Mouse (Mus musculus) neural tube, embryonic 13.5 days (tissue): ENCODE measurements around the gene Ccdc142. TPM values are rescaled to one million over a fixed set of nuclear protein-coding genes. Genes with fewer than 3 reads are reported as not detected.

Source experiments
- ATAC-seq: fragments of 200-750 bp; cut with Nextera tagmentation; 2 replicates; pipeline ENCODE4 v1.8.0; 2017; ENCODE audit warnings: low read depth, mild to moderate bottlenecking, moderate TSS enrichment, moderate library complexity
- H3K27ac ChIP-seq: fragments of 300-500 bp; sonication (generic); replicated peaks from 2 replicates; pipeline ENCODE4 v1.5.1; 2015; ENCODE audit warnings: moderate library complexity, mild to moderate bottlenecking, inconsistent platforms
- H3K27me3 ChIP-seq: fragments of 300-500 bp; sonication (generic); 2 replicates; pipeline ENCODE4 v1.6.1; 2015; ENCODE audit warnings: mild to moderate bottlenecking, inconsistent platforms
- H3K36me3 ChIP-seq: fragments of 300-500 bp; sonication (generic); 2 replicates; pipeline ENCODE4 v1.6.1; 2015; ENCODE audit warnings: mild to moderate bottlenecking, inconsistent platforms
- H3K4me1 ChIP-seq: fragments of 300-500 bp; sonication (generic); replicated peaks from 2 replicates; pipeline ENCODE4 v1.6.1; 2015; ENCODE audit warnings: inconsistent platforms
- H3K4me2 ChIP-seq: fragments of 300-500 bp; sonication (generic); 2 replicates; pipeline ENCODE4 v1.6.1; 2015; ENCODE audit warnings: inconsistent platforms, mild to moderate bottlenecking, moderate library complexity
- H3K4me3 ChIP-seq: fragments of 300-500 bp; sonication (generic); 2 replicates; pipeline ENCODE4 v1.5.1; 2015; ENCODE audit warnings: mild to moderate bottlenecking, inconsistent platforms
- H3K9ac ChIP-seq: fragments of 300-500 bp; sonication (generic); 2 replicates; pipeline ENCODE4 v1.6.1; 2015; ENCODE audit warnings: moderate library complexity, mild to moderate bottlenecking, inconsistent platforms
- H3K9me3 ChIP-seq: fragments of 300-500 bp; sonication (generic); 2 replicates; pipeline ENCODE4 v1.6.1; 2016; ENCODE audit warnings: inconsistent platforms
- WGBS: fragments of 180-500 bp; shearing (Covaris S2); methylation state at CpG from one replicate; pipeline ENCODE4 v1.1.7; 2015; 5-methylcytosine and 5-hydroxymethylcytosine counted together
- polyA plus RNA-seq: library from polyadenylated mRNA; unstranded; fragments of >200 nt; fragmentation: Nextera tagmentation; extraction: Ambion mirVana; gene quantifications from 2 replicates; pipeline ENCODE4 v1.2.1, GENCODE M21; 2015

Gene Ccdc142
- polyA plus RNA-seq, 1 experiment from 2014 or later: 4.9 TPM

DNA sequence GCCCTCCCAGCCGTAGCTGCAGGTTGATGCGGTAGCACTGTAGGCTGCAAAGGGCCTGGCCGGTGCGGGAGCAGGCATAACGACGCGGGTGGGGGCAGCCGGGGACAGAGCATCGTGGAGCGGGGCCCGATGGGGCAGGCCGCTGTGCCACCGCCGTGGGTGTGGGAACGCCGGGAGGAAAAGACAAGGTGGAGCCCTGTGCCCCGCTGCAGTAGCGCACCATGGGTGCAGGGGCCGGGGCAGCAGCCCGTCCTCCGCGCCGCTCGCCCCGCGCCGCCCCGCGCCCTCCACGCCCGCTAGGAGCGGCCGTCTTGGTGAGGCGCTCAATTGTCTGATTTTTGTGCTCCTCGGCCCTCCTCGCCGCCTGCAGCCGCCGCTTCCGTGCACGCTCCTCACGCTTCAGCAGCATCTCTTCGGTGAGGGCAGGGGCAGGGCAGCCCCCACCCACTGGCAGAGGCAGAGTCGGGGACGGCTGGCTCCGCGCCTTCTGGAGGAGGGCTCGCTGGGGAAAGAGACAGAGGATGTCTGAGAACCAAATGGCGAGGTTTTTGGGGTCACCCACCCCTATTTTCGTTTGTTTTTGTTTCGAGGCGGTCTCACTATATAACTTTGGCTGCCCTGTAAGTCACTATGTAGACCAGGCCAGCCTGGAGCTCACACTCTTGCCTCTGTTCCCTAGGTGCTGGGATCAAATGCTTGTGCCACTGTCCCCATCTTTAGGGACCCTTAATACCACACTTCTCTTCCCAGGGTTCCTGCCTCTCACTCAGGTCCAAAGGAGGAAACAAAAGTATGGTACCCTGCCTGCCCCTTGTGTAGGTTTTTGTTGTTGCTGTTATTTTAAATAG, 20.7 kb downstream of the Ccdc142 start:
- H3K4me1 ChIP-seq: peaks cover 68% of the 10 kb centered on the region
- peak overlapping the region; percentile 85 for H3K9ac ChIP-seq
- ATAC-seq: peak; percentile 13; the same call in 1 of the 2 replicates
- peak overlapping the region; percentile 100 for H3K27ac ChIP-seq
- H3K4me3 ChIP-seq: peak overlapping the region; percentile 64
- WGBS: 2% methylated on average over 47 of the region's 52 CpGs
- H3K36me3 ChIP-seq: peaks cover 28% of the 10 kb centered on the region
- no peaks in the 10 kb centered on the region for H3K9me3 ChIP-seq
- peak overlapping the region; percentile 78 for H3K4me2 ChIP-seq
- H3K27me3 ChIP-seq: no peaks in the 10 kb centered on the region

DNA sequence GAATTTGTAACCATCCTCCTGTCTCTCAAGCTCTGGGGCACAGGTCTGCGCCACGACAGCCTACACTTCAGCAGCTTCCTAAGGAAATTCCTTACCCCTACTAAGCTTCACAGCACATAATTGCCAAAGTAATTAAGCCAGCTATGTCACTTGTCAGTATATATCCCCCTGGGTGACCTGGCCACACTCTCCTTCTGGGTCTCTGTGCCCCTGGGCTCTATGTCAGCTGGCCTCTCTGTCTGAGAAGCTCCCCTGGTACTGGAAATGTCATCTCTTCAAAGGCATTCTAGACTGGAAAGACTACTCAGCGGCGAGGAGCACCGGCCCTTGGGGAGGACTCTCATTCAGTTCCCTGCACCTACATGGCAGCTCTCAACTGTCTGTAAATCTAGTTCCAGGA, 21.6 kb downstream of the Ccdc142 start:
- H3K4me3 ChIP-seq: peak overlapping the region; percentile 64
- no peaks in the 10 kb centered on the region for H3K27me3 ChIP-seq
- H3K27ac ChIP-seq: peak overlapping the region; percentile 100
- H3K9me3 ChIP-seq: no peaks in the 10 kb centered on the region
- no peak for ATAC-seq
- peaks cover 19% of the 10 kb centered on the region for H3K36me3 ChIP-seq
- H3K9ac ChIP-seq: peak overlapping the region; percentile 85
- peaks cover 59% of the 10 kb centered on the region for H3K4me1 ChIP-seq
- WGBS: 60% methylated on average over 5 of the region's 5 CpGs
- H3K4me2 ChIP-seq: peak overlapping the region; percentile 78

- peaks cover 41% of the 10 kb centered on the region for H3K4me1 ChIP-seq
- no peaks in the 10 kb centered on the region for H3K27me3 ChIP-seq
- H3K36me3 ChIP-seq: no peaks in the 10 kb centered on the region
- peak overlapping the region; percentile 74 for H3K4me3 ChIP-seq
- peak overlapping the region; percentile 92 for H3K4me2 ChIP-seq
- peak; percentile 2; the same call in 1 of the 2 replicates for ATAC-seq
- H3K27ac ChIP-seq: peak overlapping the region; percentile 61
- peak overlapping the region; percentile 78 for H3K9ac ChIP-seq
- no peaks in the 10 kb centered on the region for H3K9me3 ChIP-seq
- under 1% methylated on average over 30 of the region's 30 CpGs for WGBS
Measured at GRCm38 (mm10) chr6:83124851-83125312, 23.5 kb downstream of the Ccdc142 start.

DNA sequence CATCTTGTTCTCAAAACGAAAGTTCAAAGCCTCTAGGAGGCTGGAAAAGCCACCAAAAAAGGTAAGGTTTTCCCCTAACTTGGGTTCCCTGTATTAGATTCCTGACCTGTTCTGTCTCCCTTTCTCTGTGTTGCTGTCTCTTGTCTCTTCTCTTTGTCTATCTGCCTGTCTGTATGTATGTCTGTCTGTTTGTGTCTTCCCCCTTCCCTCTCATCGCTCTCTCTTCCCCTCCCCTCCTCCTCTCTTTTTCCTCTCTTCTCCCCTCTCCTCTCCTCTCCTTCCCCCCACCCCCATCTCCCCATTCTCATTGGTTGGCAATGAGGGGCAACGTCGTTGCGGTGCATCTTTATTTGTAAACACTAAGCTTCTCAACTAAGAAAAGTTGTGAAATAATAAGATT, 23.9 kb downstream of the Ccdc142 start, which contains the start of gene Ino80b:
TSS of gene Ino80b (minus strand) at position 101 of the 400 bp plus-strand sequence.
- 29% methylated on average over 5 of the region's 5 CpGs for WGBS
- H3K9ac ChIP-seq: peak within 1 kb of the TSS; percentile 78
- no peak for ATAC-seq
- H3K27ac ChIP-seq: peak within 1 kb of the TSS; percentile 61
- H3K4me2 ChIP-seq: peak within 1 kb of the TSS; percentile 92
- H3K9me3 ChIP-seq: no peaks in the 10 kb centered on the region
- H3K4me3 ChIP-seq: peak within 1 kb of the TSS; percentile 74
- H3K4me1 ChIP-seq: peaks cover 36% of the 10 kb centered on the region
- H3K36me3 ChIP-seq: no peaks in the 10 kb centered on the region
- H3K27me3 ChIP-seq: no peaks in the 10 kb centered on the region

GRCm38 (mm10) chr6:83127419-83127818, 26.0 kb downstream of the Ccdc142 start:
- no peaks in the 10 kb centered on the region for H3K36me3 ChIP-seq
- H3K4me1 ChIP-seq: peaks cover 27% of the 10 kb centered on the region
- 93% methylated on average over 5 of the region's 5 CpGs for WGBS
- H3K27me3 ChIP-seq: no peaks in the 10 kb centered on the region
- H3K4me3 ChIP-seq: no peak overlapping the region
- H3K4me2 ChIP-seq: no peak overlapping the region
- H3K9me3 ChIP-seq: no peaks in the 10 kb centered on the region
- H3K9ac ChIP-seq: no peak overlapping the region
- ATAC-seq: no peak
- H3K27ac ChIP-seq: no peak overlapping the region

DNA sequence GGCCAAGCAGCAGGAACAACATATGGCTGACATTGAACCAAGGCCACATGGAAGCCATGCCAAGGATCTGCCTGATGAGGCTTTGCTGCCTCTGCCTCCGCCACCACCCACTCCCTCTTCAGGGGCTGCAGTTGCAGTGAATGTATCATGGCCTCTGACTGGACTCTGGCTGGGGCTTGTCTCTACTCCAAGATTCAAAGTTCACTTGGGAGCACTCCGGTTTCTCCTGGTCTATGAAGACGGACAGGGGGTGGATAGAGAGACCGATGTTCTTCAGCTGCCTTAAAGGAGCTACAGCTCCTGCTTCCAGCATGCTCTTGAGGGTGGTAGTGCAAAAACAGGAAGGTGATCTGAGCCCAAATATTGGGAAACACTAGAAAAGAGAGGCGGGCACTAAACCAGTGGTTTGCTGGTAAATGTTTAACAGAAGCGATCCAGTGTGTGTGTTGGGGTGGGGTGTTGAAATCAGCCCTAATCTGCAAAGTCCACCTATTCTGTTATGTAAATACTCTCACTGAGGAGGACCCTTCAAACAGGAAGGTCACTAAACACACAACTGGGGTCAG, 30.2 kb downstream of the Ccdc142 start:
- H3K36me3 ChIP-seq: no peaks in the 10 kb centered on the region
- peaks cover 15% of the 10 kb centered on the region for H3K4me1 ChIP-seq
- no peak overlapping the region for H3K9ac ChIP-seq
- H3K4me3 ChIP-seq: no peak overlapping the region
- ATAC-seq: no peak
- H3K27ac ChIP-seq: no peak overlapping the region
- H3K9me3 ChIP-seq: no peaks in the 10 kb centered on the region
- 82% methylated on average over 6 of the region's 6 CpGs for WGBS
- H3K27me3 ChIP-seq: peaks cover 16% of the 10 kb centered on the region
- H3K4me2 ChIP-seq: no peak overlapping the region

GRCm38 (mm10) chr6:83132176-83132919, 30.9 kb downstream of the Ccdc142 start:
- Histone ChIP-seq H3K4me2 (no peak overlapping the region), H3K9me3 (no peaks in the 10 kb centered on the region), H3K36me3 (no peaks in the 10 kb centered on the region), H3K27me3 (peaks cover 16% of the 10 kb centered on the region), H3K4me1 (peaks cover 22% of the 10 kb centered on the region), H3K27ac (no peak overlapping the region), H3K4me3 (no peak overlapping the region), H3K9ac (no peak overlapping the region)
- 91% methylated on average over 9 of the region's 9 CpGs for WGBS
- ATAC-seq: no peak

DNA sequence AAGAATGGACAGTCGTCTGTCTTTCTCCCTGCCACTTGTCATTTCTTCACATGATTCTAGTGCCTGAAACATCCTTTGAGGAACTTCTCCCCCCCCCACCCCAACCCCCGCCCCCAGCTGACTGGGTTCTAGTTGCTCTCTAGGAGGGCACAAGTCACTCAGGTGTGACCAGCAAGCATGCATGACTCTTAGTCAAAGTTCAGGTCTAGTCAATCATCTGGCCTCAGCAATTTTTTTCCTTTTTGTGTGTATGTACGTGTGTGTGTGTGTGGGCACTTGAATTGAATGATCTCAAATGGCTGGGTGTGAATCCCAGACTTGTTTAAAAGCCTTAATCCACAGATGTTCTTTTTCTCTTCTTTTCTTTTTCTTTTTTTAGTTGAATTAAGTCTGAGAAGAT, 32.8 kb downstream of the Ccdc142 start:
- WGBS: 81% methylated on average over 3 of the region's 3 CpGs

DNA sequence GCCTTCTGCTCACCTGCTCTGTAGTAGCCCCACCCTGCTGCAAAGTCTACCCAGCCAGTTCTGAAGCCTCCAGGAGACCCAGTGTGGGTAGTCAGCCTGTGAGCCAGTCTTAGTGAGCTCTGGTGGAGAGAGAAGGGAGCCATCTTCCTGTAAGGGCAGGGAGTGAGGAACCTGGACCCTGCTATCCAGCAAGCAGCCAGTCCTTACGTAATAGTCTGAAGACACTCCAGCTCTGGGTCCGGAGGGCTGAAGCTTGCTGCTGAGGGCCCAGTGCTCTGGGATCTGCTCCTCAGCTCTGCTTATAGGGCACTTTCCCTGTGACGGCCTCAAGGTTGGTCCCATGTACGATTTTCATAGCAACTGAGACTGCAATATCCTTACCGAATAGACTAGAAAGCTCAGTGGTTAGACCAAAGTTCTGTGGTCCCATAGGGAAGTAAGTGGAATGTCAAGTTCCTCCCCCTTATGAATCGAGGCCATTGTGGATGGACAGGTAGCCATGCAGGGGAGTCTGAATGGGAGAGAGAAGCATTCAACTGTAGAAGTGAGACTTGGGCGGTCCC, 33.6 kb downstream of the Ccdc142 start, which contains the start of gene Rtkn:
TSS of gene Rtkn (plus strand) at position 513 of the 563 bp plus-strand sequence.
- Histone ChIP-seq H3K9ac (peak within 1 kb of the TSS; percentile 83), H3K27ac (peak within 1 kb of the TSS; percentile 95)

More for the DNA sequence above, 32.8 kb downstream of the Ccdc142 start:
- Histone ChIP-seq H3K27ac (no peak overlapping the region), H3K36me3 (no peaks in the 10 kb centered on the region), H3K4me1 (peaks cover 41% of the 10 kb centered on the region), H3K4me3 (no peak overlapping the region), H3K27me3 (peaks cover 16% of the 10 kb centered on the region), H3K9me3 (no peaks in the 10 kb centered on the region), H3K9ac (no peak overlapping the region), H3K4me2 (no peak overlapping the region)
- no peak for ATAC-seq

GRCm38 (mm10) chr6:83135571-83136161, 34.3 kb downstream of the Ccdc142 start:
- peak overlapping the region; percentile 95; the same call in 1 of the 2 replicates for H3K27ac ChIP-seq
- H3K27me3 ChIP-seq: peaks cover 16% of the 10 kb centered on the region
- peak overlapping the region; percentile 83 for H3K9ac ChIP-seq
- WGBS: 4% methylated on average over 37 of the region's 37 CpGs
- H3K4me1 ChIP-seq: peaks cover 51% of the 10 kb centered on the region
- no peaks in the 10 kb centered on the region for H3K36me3 ChIP-seq
- no peak for ATAC-seq
- H3K4me3 ChIP-seq: peak overlapping the region; percentile 44
- no peaks in the 10 kb centered on the region for H3K9me3 ChIP-seq
- peak overlapping the region; percentile 63 for H3K4me2 ChIP-seq

More for the DNA sequence above, 33.6 kb downstream of the Ccdc142 start, which contains the start of gene Rtkn:
- Histone ChIP-seq H3K4me3 (peak within 1 kb of the TSS; percentile 44), H3K36me3 (no peaks in the 10 kb centered on the region), H3K9me3 (no peaks in the 10 kb centered on the region), H3K4me2 (peak within 1 kb of the TSS; percentile 63), H3K4me1 (peaks cover 48% of the 10 kb centered on the region), H3K27me3 (peaks cover 16% of the 10 kb centered on the region)
- WGBS: 66% methylated on average over 7 of the region's 7 CpGs
- ATAC-seq: no peak

- H3K27me3 ChIP-seq: peaks cover 16% of the 10 kb centered on the region
- peak overlapping the region; percentile 83 for H3K9ac ChIP-seq
- H3K36me3 ChIP-seq: no peaks in the 10 kb centered on the region
- ATAC-seq: peak; percentile 10; the same call in 1 of the 2 replicates
- peak overlapping the region; percentile 95 for H3K27ac ChIP-seq
- H3K9me3 ChIP-seq: no peaks in the 10 kb centered on the region
- peak overlapping the region; percentile 63 for H3K4me2 ChIP-seq
- H3K4me3 ChIP-seq: peak overlapping the region; percentile 44
- WGBS: 15% methylated on average over 5 of the region's 5 CpGs
- H3K4me1 ChIP-seq: peaks cover 52% of the 10 kb centered on the region
Measured at GRCm38 (mm10) chr6:83136291-83136880, 35.0 kb downstream of the Ccdc142 start.
